Comparison of ENCODE assay signal across 1 mouse cellular context in the genomic region with DNA sequence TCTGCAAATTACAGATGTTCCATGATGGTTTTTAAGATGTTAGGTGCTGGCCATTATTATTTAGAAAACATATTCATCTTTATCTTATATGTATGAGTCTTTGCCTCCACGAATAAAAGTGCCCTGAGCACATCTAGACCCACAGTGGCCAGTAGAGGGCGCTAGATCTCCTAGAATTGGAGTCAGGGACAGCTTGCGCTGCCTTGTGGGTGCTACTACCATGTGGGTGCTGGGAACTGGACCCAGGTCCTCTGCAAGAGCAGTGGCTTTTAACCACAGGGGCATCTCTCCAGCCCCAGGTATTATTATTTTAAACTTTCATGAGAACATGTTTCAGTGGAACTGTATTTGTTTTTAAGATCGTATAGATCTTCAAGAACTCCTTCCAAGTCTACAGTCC.
TF ChIP-seq lines count a peak whose summit lies in the region.

No protein-coding gene starts in this region.

TF ChIP-seq in CH12.LX, 34 proteins besides CTCF, POLR2A, EP300 and RAD21 (continued from another document):
- no peak for TF ChIP-seq USF1 (IDR thresholded peaks at IDR 0.05; ENCODE audit: low read depth, low read length)
- no peak for TF ChIP-seq MEF2A (IDR thresholded peaks at IDR 0.05; ENCODE audit: borderline replicate concordance, low read depth, low read length)
- TF ChIP-seq CHD2 (IDR thresholded peaks at IDR 0.05; ENCODE audit: low read length) = no peak
- TF ChIP-seq TBP (conservative IDR thresholded peaks at IDR 0.05; ENCODE audit: low read depth, low read length) = no peak
- TF ChIP-seq HCFC1 (IDR thresholded peaks at IDR 0.05; ENCODE audit: low read depth, low read length) = no peak
- TF ChIP-seq BHLHE40 (IDR thresholded peaks at IDR 0.05; ENCODE audit: low read depth, low read length) = no peak
- TF ChIP-seq PAX5 (IDR thresholded peaks at IDR 0.05; ENCODE audit: low read length) = no peak
- TF ChIP-seq MXI1 (IDR thresholded peaks at IDR 0.05; ENCODE audit: low read depth, low read length) = no peak
- TF ChIP-seq SIN3A (IDR thresholded peaks at IDR 0.05; ENCODE audit: low read length) = no peak
- TF ChIP-seq IRF4 (IDR thresholded peaks at IDR 0.05; ENCODE audit: low read depth, low read length) = no peak
- TF ChIP-seq E2F4 (IDR thresholded peaks at IDR 0.05; ENCODE audit: insufficient replicate concordance, low read depth, low read length) = no peak
- no peak for TF ChIP-seq MAZ (IDR thresholded peaks at IDR 0.05; ENCODE audit: low read depth, low read length)
- TF ChIP-seq JUND (conservative IDR thresholded peaks at IDR 0.05; ENCODE audit: low read depth, low read length) = no peak
